Mouse (Mus musculus) erythroblast, embryonic 14.5 days (primary cell): ENCODE data around the gene Gpr61. TPM values are rescaled to one million over a fixed set of nuclear protein-coding genes. Genes with fewer than 3 reads are reported as not detected.

Source experiments
- H3K27me3 ChIP-seq: 2 replicates; pipeline ENCODE4 v1.6.1; 2012; ENCODE audit warnings: inconsistent platforms; ENCODE audit not compliant: control insufficient read depth
- H3K36me3 ChIP-seq: 2 replicates; pipeline ENCODE4 v1.6.1; 2012; ENCODE audit warnings: mild to moderate bottlenecking, inconsistent platforms; ENCODE audit not compliant: control insufficient read depth
- H3K4me1 ChIP-seq: 2 replicates; pipeline ENCODE4 v1.6.1; 2012; ENCODE audit warnings: inconsistent platforms; ENCODE audit not compliant: control insufficient read depth
- H3K4me3 ChIP-seq: replicated peaks from 2 replicates; pipeline ENCODE3; 2012; ENCODE audit warnings: moderate library complexity, mild to moderate bottlenecking, inconsistent platforms
- H3K9me3 ChIP-seq: 2 replicates; pipeline ENCODE4 v1.6.1; 2012; ENCODE audit warnings: low read length, inconsistent platforms, mixed read lengths; ENCODE audit not compliant: control insufficient read depth
- GATA1 ChIP-seq: IDR thresholded peaks from 2 replicates; pipeline ENCODE4 v1.6.1; 2012; ENCODE audit warnings: low read length, inconsistent platforms, mixed read lengths
- TAL1 ChIP-seq: IDR thresholded peaks from 3 replicates; pipeline ENCODE4 v1.6.1; 2012; ENCODE audit warnings: low read length, inconsistent platforms, mixed read lengths
- polyA plus RNA-seq: library from polyadenylated mRNA; stranded (reverse); fragments of >175 nt; gene quantifications from 2 replicates; pipeline ENCODE4 v1.2.3, GENCODE M21; 2012

Gpr61 gene
- polyA plus RNA-seq, 1 experiment: not detected

GRCm38 (mm10) chr3:108164807-108165206, 10.1 kb upstream of the Gpr61 start:
- H3K9me3 ChIP-seq: peaks cover 3% of the 10 kb centered on the region
- no peak overlapping the region for H3K4me3 ChIP-seq
- H3K27me3 ChIP-seq: peaks cover 11% of the 10 kb centered on the region
- TF ChIP-seq TAL1: no peak
- TF ChIP-seq GATA1: no peak
- H3K36me3 ChIP-seq: no peaks in the 10 kb centered on the region
- no peaks in the 10 kb centered on the region for H3K4me1 ChIP-seq

GRCm38 (mm10) chr3:108164091-108164490, 9.4 kb upstream of the Gpr61 start:
- Histone ChIP-seq H3K4me3 (no peak overlapping the region), H3K36me3 (no peaks in the 10 kb centered on the region), H3K27me3 (peaks cover 13% of the 10 kb centered on the region), H3K9me3 (peaks cover 5% of the 10 kb centered on the region), H3K4me1 (no peaks in the 10 kb centered on the region)
- TF ChIP-seq GATA1: no peak
- TF ChIP-seq TAL1: no peak

- peaks cover 5% of the 10 kb centered on the region for H3K9me3 ChIP-seq
- H3K4me1 ChIP-seq: no peaks in the 10 kb centered on the region
- TF ChIP-seq GATA1: no peak
- TF ChIP-seq TAL1: no peak
- H3K4me3 ChIP-seq: no peak overlapping the region
- no peaks in the 10 kb centered on the region for H3K36me3 ChIP-seq
- peaks cover 13% of the 10 kb centered on the region for H3K27me3 ChIP-seq
Measured at GRCm38 (mm10) chr3:108158383-108159037, 3.8 kb upstream of the Gpr61 start.

GRCm38 (mm10) chr3:108152290-108152689, 2.4 kb downstream of the Gpr61 start:
- Histone ChIP-seq H3K9me3 (no peaks in the 10 kb centered on the region), H3K36me3 (no peaks in the 10 kb centered on the region), H3K27me3 (no peaks in the 10 kb centered on the region), H3K4me1 (peaks cover 8% of the 10 kb centered on the region), H3K4me3 (no peak overlapping the region)
- TF ChIP-seq GATA1: no peak
- TF ChIP-seq TAL1: no peak

GRCm38 (mm10) chr3:108147386-108148235, 7.1 kb downstream of the Gpr61 start:
- peaks cover 44% of the 10 kb centered on the region for H3K4me1 ChIP-seq
- peak overlapping the region; percentile 2 for H3K4me3 ChIP-seq

GRCm38 (mm10) chr3:108146671-108147070, 8.0 kb downstream of the Gpr61 start:
- TF ChIP-seq TAL1: no peak
- TF ChIP-seq GATA1: no peak
- Histone ChIP-seq H3K9me3 (no peaks in the 10 kb centered on the region), H3K4me3 (peak overlapping the region; percentile 100), H3K4me1 (peaks cover 51% of the 10 kb centered on the region), H3K36me3 (peaks cover 22% of the 10 kb centered on the region), H3K27me3 (no peaks in the 10 kb centered on the region)

More at GRCm38 (mm10) chr3:108147386-108148235, 7.1 kb downstream of the Gpr61 start:
- no peaks in the 10 kb centered on the region for H3K9me3 ChIP-seq
- peaks cover 14% of the 10 kb centered on the region for H3K36me3 ChIP-seq
- no peaks in the 10 kb centered on the region for H3K27me3 ChIP-seq
- no peak for TF ChIP-seq TAL1
- TF ChIP-seq GATA1: no peak

GRCm38 (mm10) chr3:108145534-108146445, 8.9 kb downstream of the Gpr61 start, which contains the start of gene Gnai3:
Gene Gnai3, minus strand, starts transcription at chr3:108146146.
- peak within 1 kb of the TSS; percentile 100 for H3K4me3 ChIP-seq
- H3K27me3 ChIP-seq: no peaks in the 10 kb centered on the region
- TF ChIP-seq GATA1 (no peak), TAL1 (no peak)
- peaks cover 27% of the 10 kb centered on the region for H3K36me3 ChIP-seq
- H3K9me3 ChIP-seq: no peaks in the 10 kb centered on the region
- H3K4me1 ChIP-seq: peaks cover 53% of the 10 kb centered on the region

GRCm38 (mm10) chr3:108140786-108141185, 13.9 kb downstream of the Gpr61 start:
- Histone ChIP-seq H3K27me3 (no peaks in the 10 kb centered on the region), H3K4me1 (peaks cover 57% of the 10 kb centered on the region), H3K36me3 (peaks cover 71% of the 10 kb centered on the region), H3K9me3 (no peaks in the 10 kb centered on the region), H3K4me3 (no peak overlapping the region)
- TF ChIP-seq GATA1 (no peak), TAL1 (no peak)
